29 mouse cellular contexts compared by ENCODE assay signal in genomic region chr5:72933026-72933675, GRCm38 (mm10). TPM values are rescaled to one million over a fixed set of nuclear protein-coding genes. Genes with fewer than 3 reads are reported as not detected.
"Had no signal": no experiment of that assay in that cellular context is flagged by ENCODE, and none has a peak within 500 bp of the region (broad histone marks: within the 10 kb centered on the region; RNA-seq: fewer than 3 reads in every experiment).

No protein-coding gene starts in this region.

- H3K4me3 ChIP-seq: layer of hippocampus, adult 2 months; limb, embryonic 10.5 days; limb, embryonic 13.5 days; liver, embryonic 12.5 days; liver, embryonic 15.5 days; lung, embryonic 15.5 days; midbrain, embryonic 10.5 days; midbrain, embryonic 15.5 days; neural tube, embryonic 12.5 days; neural tube, embryonic 15.5 days; stomach, embryonic 15.5 days had no signal

- H3K9ac ChIP-seq: limb, embryonic 13.5 days; liver, embryonic 12.5 days; liver, embryonic 15.5 days; lung, embryonic 15.5 days; midbrain, embryonic 15.5 days; neural tube, embryonic 12.5 days; neural tube, embryonic 15.5 days; stomach, embryonic 15.5 days had no signal

- H3K4me1 ChIP-seq: limb, embryonic 10.5 days; limb, embryonic 13.5 days; liver, embryonic 12.5 days; liver, embryonic 15.5 days; lung, embryonic 15.5 days; midbrain, embryonic 10.5 days; midbrain, embryonic 15.5 days; neural tube, embryonic 12.5 days; neural tube, embryonic 15.5 days; stomach, embryonic 15.5 days had no signal

- H3K9me3 ChIP-seq: limb, embryonic 10.5 days; limb, embryonic 13.5 days; liver, embryonic 12.5 days; liver, embryonic 15.5 days; lung, embryonic 15.5 days; megakaryocyte, embryonic 14.5 days; midbrain, embryonic 15.5 days; neural tube, embryonic 15.5 days; stomach, embryonic 15.5 days had no signal

- ATAC-seq: liver, embryonic 12.5 days; midbrain, embryonic 15.5 days had no signal

- DNase-seq: kidney, adult 9 months; kidney, postnatal 25 days; layer of hippocampus, adult 9-11 months; liver; lung, adult 18-20 months; lung, postnatal 10 days; lung, postnatal 36 days; right cerebral cortex, adult 18-20 months; right cerebral cortex, postnatal 14 days; right cerebral cortex, postnatal 4 days; thymus, postnatal 25 days had no signal

- H3K36me3 ChIP-seq: liver, embryonic 12.5 days; liver, embryonic 15.5 days; lung, embryonic 15.5 days; midbrain, embryonic 15.5 days; neural tube, embryonic 15.5 days; stomach, embryonic 15.5 days had no signal

- H3K27ac ChIP-seq: kidney, postnatal 0 days; layer of hippocampus, adult 2 months; limb, embryonic 10.5 days; limb, embryonic 13.5 days; liver, embryonic 12.5 days; liver, embryonic 15.5 days; lung, embryonic 15.5 days; midbrain, embryonic 10.5 days; midbrain, embryonic 15.5 days; neural tube, embryonic 12.5 days; neural tube, embryonic 15.5 days; stomach, embryonic 15.5 days had no signal

- H3K27me3 ChIP-seq: limb, embryonic 13.5 days; liver, embryonic 12.5 days; liver, embryonic 15.5 days; lung, embryonic 15.5 days; megakaryocyte, embryonic 14.5 days; midbrain, embryonic 15.5 days; neural tube, embryonic 12.5 days; neural tube, embryonic 15.5 days; stomach, embryonic 15.5 days had no signal

- H3K4me2 ChIP-seq: limb, embryonic 13.5 days; liver, embryonic 12.5 days; liver, embryonic 15.5 days; lung, embryonic 15.5 days; midbrain, embryonic 15.5 days; neural tube, embryonic 12.5 days; neural tube, embryonic 15.5 days; stomach, embryonic 15.5 days had no signal

RNA-seq across cellular contexts. Expression of gene Gm10135, which starts 41.4 kb away (rescaled TPM):
- total RNA-seq: layer of hippocampus, adult 2 months; layer of hippocampus, postnatal 25 days; left cerebral cortex, adult 18-20 months; left cerebral cortex, postnatal 25 days had no signal
- polyA plus RNA-seq: kidney, postnatal 0 days; large intestine, adult 2 months; limb, embryonic 10.5 days; limb, embryonic 13.5 days; liver, embryonic 12.5 days; liver, embryonic 15.5 days; lung, embryonic 15.5 days; midbrain, embryonic 10.5 days; midbrain, embryonic 15.5 days; neural tube, embryonic 12.5 days; neural tube, embryonic 15.5 days; stomach, embryonic 15.5 days; thymus, postnatal 0 days had no signal
